Mouse (Mus musculus): Measurements from ENCODE around the gene Mbd4. TPM values are rescaled to one million over a fixed set of nuclear protein-coding genes. Genes with fewer than 3 reads are reported as not detected.

Gene Mbd4
- polyA plus RNA-seq, 1 experiment: 9.5 TPM

DNA sequence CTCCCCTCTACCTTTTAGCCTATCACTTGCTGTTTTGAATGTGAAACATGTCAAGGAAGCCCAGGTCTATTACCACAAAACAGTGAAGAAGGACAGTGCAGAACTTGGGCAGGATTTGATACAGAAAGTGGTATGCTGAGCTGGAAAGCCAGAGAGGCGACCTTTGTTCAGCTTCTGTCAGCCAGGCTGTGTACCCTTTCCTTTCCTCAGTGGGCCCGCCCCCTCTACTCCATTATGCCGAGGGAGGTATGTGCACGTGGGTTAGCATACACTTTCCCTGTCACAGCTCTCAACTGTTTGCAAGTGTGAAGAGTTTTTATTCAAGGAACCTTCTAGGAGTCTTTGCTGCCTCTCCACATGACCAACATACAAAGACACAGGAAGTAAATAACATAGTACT, 6.1 kb upstream of the Mbd4 start:
- TF ChIP-seq POLR2A (IDR thresholded peaks at IDR 0.05; ENCODE audit: borderline replicate concordance, insufficient read depth, low read length) (no peak), CTCF (IDR thresholded peaks at IDR 0.05; ENCODE audit: borderline replicate concordance, insufficient read depth, low read depth, low read length) (no peak)
- no peaks in the 10 kb centered on the region; the same call in 1 of the 2 replicates for H3K4me1 ChIP-seq (ENCODE audit: control insufficient read depth, insufficient read depth, low read length)
- H3K27ac ChIP-seq (ENCODE audit: insufficient read depth, low read length): no peak overlapping the region
- no peaks in the 10 kb centered on the region for H3K27me3 ChIP-seq (ENCODE audit: control insufficient read depth, insufficient read depth, low read length)
- no peak overlapping the region for H3K4me3 ChIP-seq (replicated peaks; ENCODE audit: insufficient read depth, low read depth, low read length)
- WGBS: 61% methylated on average over 4 of the region's 4 CpGs
- no peak for DNase-seq

DNA sequence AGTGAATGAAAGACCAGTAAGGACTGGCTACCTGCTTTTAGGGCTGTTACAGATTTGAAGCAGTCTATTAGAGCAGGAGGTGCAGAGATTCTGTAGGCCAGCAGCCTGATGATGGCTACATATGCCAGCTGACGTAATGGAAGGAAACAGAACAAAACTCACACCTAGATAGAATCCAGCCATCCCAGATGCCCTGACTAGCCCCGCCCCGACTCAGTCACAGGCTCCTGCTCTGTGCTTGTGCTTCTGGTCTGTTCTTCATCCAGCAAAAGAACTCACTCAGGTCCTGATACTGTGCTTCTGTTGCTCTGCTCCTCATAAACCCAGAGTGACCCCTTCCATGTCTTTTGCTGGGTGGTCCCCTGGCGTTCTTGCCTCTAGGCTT, 3.2 kb upstream of the Mbd4 start:
- Histone ChIP-seq H3K4me3 (replicated peaks; ENCODE audit: insufficient read depth, low read depth, low read length) (no peak overlapping the region), H3K27me3 (ENCODE audit: control insufficient read depth, insufficient read depth, low read length) (no peaks in the 10 kb centered on the region), H3K27ac (ENCODE audit: insufficient read depth, low read length) (no peak overlapping the region), H3K4me1 (ENCODE audit: control insufficient read depth, insufficient read depth, low read length) (no peaks in the 10 kb centered on the region)
- DNase-seq: no peak
- TF ChIP-seq POLR2A (IDR thresholded peaks at IDR 0.05; ENCODE audit: borderline replicate concordance, insufficient read depth, low read length) (no peak), CTCF (IDR thresholded peaks at IDR 0.05; ENCODE audit: borderline replicate concordance, insufficient read depth, low read depth, low read length) (no peak)
- 57% methylated on average over 4 of the region's 4 CpGs for WGBS

DNA sequence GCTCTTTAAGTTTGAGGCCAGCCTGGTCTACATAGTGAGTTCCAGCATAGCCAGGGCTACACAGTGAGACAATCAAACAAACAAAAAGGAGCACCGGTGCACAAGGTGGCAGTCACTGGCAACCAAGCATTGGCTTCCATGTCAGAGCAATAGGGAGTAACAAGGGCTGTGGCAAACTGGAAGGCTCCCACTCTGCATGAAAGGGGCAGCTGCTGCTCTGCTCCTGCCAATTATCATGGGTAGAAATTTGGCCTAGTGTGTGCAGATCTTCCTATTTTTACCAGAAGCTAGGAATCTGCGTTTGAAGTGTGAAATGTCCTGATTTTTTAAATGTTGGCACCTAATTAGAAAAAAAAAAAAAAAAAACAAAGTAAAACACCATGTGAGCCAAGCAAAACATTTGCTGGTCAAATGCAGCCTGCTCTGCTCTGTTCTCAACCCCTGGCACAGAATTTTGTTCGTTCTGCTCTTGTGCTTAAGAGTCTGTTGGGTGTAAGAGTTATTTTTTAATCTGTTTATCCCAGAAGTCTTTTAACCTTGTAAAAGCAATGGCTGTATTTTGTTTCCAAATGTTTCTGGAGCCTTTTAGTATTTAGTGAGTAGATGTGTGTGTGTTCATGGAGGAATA, 2.7 kb upstream of the Mbd4 start:
- no peaks in the 10 kb centered on the region for H3K4me1 ChIP-seq (ENCODE audit: control insufficient read depth, insufficient read depth, low read length)
- H3K27me3 ChIP-seq (ENCODE audit: control insufficient read depth, insufficient read depth, low read length): no peaks in the 10 kb centered on the region
- H3K4me3 ChIP-seq (replicated peaks; ENCODE audit: insufficient read depth, low read depth, low read length): no peak overlapping the region
- 21% methylated on average over 3 of the region's 3 CpGs for WGBS
- TF ChIP-seq POLR2A (IDR thresholded peaks at IDR 0.05; ENCODE audit: borderline replicate concordance, insufficient read depth, low read length) (no peak), CTCF (IDR thresholded peaks at IDR 0.05; ENCODE audit: borderline replicate concordance, insufficient read depth, low read depth, low read length) (no peak)
- DNase-seq: no peak
- H3K27ac ChIP-seq (ENCODE audit: insufficient read depth, low read length): no peak overlapping the region

DNA sequence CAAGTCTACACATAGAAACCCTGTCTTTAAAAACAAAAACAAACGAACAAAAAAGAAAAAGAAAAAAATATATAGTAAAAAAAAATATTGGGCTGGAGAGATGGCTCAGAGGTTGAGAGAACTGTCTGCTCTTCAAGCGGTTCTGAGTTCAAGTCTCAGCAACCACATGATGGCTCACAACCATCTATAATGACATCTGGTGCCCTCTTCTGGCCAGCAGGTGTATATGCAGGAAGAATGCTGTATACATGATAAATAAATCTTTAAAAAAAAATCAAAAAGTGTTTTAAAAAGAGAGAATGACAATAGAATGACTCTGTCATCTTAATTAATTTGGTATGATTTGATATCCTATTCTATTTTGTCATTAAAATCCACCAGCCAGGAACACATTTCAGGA, 1.3 kb upstream of the Mbd4 start:
- DNase-seq: no peak
- Histone ChIP-seq H3K4me1 (ENCODE audit: control insufficient read depth, insufficient read depth, low read length) (no peaks in the 10 kb centered on the region), H3K4me3 (replicated peaks; ENCODE audit: insufficient read depth, low read depth, low read length) (no peak overlapping the region), H3K27ac (ENCODE audit: insufficient read depth, low read length) (no peak overlapping the region), H3K27me3 (ENCODE audit: control insufficient read depth, insufficient read depth, low read length) (no peaks in the 10 kb centered on the region)
- 69% methylated on average over 2 of the region's 2 CpGs for WGBS
- no peak for TF ChIP-seq POLR2A (IDR thresholded peaks at IDR 0.05; ENCODE audit: borderline replicate concordance, insufficient read depth, low read length)
- no peak for TF ChIP-seq CTCF (IDR thresholded peaks at IDR 0.05; ENCODE audit: borderline replicate concordance, insufficient read depth, low read depth, low read length)

DNA sequence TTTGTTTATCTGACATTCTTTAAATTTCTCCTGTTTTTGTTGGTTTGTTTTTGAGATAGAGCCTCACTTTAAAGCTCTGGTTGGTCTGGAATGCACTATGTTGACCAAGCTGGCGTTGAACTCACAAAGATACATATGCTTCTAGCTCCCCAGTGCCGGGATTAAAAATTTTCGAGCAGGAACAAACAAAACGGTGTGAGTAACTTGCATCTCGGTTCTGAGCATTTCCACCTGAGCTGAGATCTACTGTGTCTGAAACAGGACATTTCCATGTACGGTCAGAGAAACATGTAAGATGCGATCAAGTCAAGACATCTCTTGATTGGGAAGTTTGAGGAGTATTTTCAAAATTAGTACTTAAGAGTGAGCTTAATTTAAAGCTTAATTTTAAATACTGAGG, 814 bp upstream of the Mbd4 start:
- H3K27ac ChIP-seq (ENCODE audit: insufficient read depth, low read length): no peak overlapping the region
- no peak for DNase-seq
- no peak overlapping the region for H3K4me3 ChIP-seq (replicated peaks; ENCODE audit: insufficient read depth, low read depth, low read length)
- no peaks in the 10 kb centered on the region for H3K4me1 ChIP-seq (ENCODE audit: control insufficient read depth, insufficient read depth, low read length)
- 38% methylated on average over 7 of the region's 7 CpGs for WGBS
- TF ChIP-seq POLR2A (IDR thresholded peaks at IDR 0.05; ENCODE audit: borderline replicate concordance, insufficient read depth, low read length) (no peak), CTCF (IDR thresholded peaks at IDR 0.05; ENCODE audit: borderline replicate concordance, insufficient read depth, low read depth, low read length) (no peak)
- no peaks in the 10 kb centered on the region for H3K27me3 ChIP-seq (ENCODE audit: control insufficient read depth, insufficient read depth, low read length)

DNA sequence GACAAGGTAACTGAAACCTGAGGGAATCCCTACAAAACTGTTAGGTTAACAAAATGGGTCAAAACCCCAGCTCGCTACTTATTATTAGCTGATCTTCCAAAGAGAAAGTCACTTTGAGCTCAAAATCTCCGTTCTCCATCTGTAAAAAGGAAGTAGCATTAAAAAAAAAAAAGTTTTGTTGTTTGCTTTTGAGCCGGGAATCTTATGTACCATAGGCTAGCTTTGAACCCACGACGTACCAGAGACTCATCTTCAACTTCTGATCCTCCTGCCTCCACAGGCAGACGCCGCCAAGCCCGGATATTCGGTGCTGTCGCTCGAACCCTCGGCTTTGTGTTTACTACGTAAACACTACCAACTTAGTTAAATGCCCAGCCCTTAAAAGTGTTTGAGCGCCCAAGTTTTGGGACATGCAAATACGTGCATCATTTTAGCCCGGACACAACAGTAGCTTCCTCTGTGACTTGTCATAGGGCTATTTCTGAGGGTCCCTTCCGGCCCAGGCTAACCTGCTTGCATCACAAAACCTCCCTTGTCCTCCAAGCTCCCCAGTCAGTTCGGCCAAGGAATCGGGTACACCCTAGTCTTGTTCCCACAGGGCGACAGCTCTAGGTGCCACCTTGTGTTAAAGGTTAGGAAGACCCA, 603 bp downstream of the Mbd4 start:
- Histone ChIP-seq H3K4me1 (ENCODE audit: control insufficient read depth, insufficient read depth, low read length) (no peaks in the 10 kb centered on the region), H3K4me3 (replicated peaks; ENCODE audit: insufficient read depth, low read depth, low read length) (peak overlapping the region; percentile 88), H3K27me3 (ENCODE audit: control insufficient read depth, insufficient read depth, low read length) (no peaks in the 10 kb centered on the region), H3K27ac (ENCODE audit: insufficient read depth, low read length) (0 out of 2 replicates have a peak overlapping the region, but pooled peaks have one; percentile 19)
- WGBS: 6% methylated on average over 20 of the region's 20 CpGs
- no peak for DNase-seq
- TF ChIP-seq POLR2A (IDR thresholded peaks at IDR 0.05; ENCODE audit: borderline replicate concordance, insufficient read depth, low read length): no peak
- no peak for TF ChIP-seq CTCF (IDR thresholded peaks at IDR 0.05; ENCODE audit: borderline replicate concordance, insufficient read depth, low read depth, low read length)

DNA sequence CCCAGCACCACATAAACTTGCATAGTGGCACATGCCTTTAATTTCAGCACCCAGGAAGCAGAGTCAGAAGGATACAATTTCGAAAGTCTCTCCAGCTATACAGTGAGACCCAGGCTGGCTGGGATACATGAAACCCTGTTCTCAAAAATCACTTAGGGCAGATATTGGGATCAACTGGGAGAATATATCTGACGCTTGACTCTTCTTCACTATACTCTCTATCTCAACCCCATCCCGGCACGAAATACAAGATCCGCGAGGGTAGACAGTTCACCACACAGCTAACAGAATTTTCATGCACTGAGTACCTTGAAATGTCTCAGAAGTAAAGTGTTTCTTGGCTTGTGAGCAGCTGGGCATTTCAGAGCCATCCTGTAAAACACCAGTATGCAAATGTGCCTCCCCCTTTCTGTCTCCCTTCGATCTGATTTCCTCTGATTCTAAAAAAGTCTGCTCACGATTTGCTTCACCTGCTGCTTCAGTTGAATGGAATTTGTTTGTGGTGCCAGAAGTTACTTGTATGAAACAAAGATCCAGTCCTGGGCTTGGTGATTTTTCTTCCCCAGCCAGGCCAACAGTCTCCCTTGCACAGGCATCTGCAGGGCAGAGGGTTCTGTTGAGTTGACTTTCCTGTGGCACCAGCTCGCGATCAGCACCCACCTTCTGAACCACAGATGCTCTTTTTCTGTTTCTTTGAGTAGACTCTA, 4.4 kb downstream of the Mbd4 start:
- 94% methylated on average over 10 of the region's 10 CpGs for WGBS
- TF ChIP-seq POLR2A (IDR thresholded peaks at IDR 0.05; ENCODE audit: borderline replicate concordance, insufficient read depth, low read length) (no peak), CTCF (IDR thresholded peaks at IDR 0.05; ENCODE audit: borderline replicate concordance, insufficient read depth, low read depth, low read length) (no peak)
- H3K27ac ChIP-seq (ENCODE audit: insufficient read depth, low read length): no peak overlapping the region
- H3K4me1 ChIP-seq (ENCODE audit: control insufficient read depth, insufficient read depth, low read length): no peaks in the 10 kb centered on the region
- H3K27me3 ChIP-seq (ENCODE audit: control insufficient read depth, insufficient read depth, low read length): no peaks in the 10 kb centered on the region
- no peak overlapping the region for H3K4me3 ChIP-seq (replicated peaks; ENCODE audit: insufficient read depth, low read depth, low read length)
- DNase-seq: no peak
